Mouse (Mus musculus) limb, embryonic 12.5 days (tissue): ENCODE results near the gene Susd6. TPM values are rescaled to one million over a fixed set of nuclear protein-coding genes. Genes with fewer than 3 reads are reported as not detected.

ENCODE experiments used
- ATAC-seq: fragments of 200-750 bp; cut with Nextera tagmentation; 2 replicates; pipeline ENCODE4 v1.8.0; 2017; ENCODE audit warnings: low read depth, moderate TSS enrichment; ENCODE audit not compliant: insufficient number of reproducible peaks, insufficient read depth, low FRiP score, low TSS enrichment
- H3K27ac ChIP-seq: fragments of 300-500 bp; sonication (generic); 2 replicates; pipeline ENCODE4 v1.5.1; 2016; ENCODE audit warnings: mild to moderate bottlenecking, moderate library complexity
- H3K27me3 ChIP-seq: fragments of 300-500 bp; sonication (generic); 2 replicates; pipeline ENCODE4 v1.6.1; 2016; ENCODE audit warnings: mild to moderate bottlenecking, moderate library complexity
- H3K36me3 ChIP-seq: fragments of 300-500 bp; sonication (generic); 2 replicates; pipeline ENCODE4 v1.6.1; 2016; ENCODE audit warnings: mild to moderate bottlenecking, moderate library complexity
- H3K4me1 ChIP-seq: fragments of 300-500 bp; sonication (generic); replicated peaks from 2 replicates; pipeline ENCODE4 v1.6.1; 2016
- H3K4me2 ChIP-seq: fragments of 300-500 bp; sonication (generic); 2 replicates; pipeline ENCODE4 v1.6.1; 2016; ENCODE audit warnings: mild to moderate bottlenecking, moderate library complexity
- H3K4me3 ChIP-seq: fragments of 300-500 bp; sonication (generic); replicated peaks from 2 replicates; pipeline ENCODE4 v1.5.1; 2016; ENCODE audit warnings: mild to moderate bottlenecking
- H3K9ac ChIP-seq: fragments of 300-500 bp; sonication (generic); replicated peaks from 2 replicates; pipeline ENCODE4 v1.6.1; 2016; ENCODE audit warnings: mild to moderate bottlenecking, moderate library complexity
- H3K9me3 ChIP-seq: fragments of 300-500 bp; sonication (generic); 2 replicates; pipeline ENCODE4 v1.6.1; 2016; ENCODE audit warnings: mild to moderate bottlenecking, moderate library complexity
- WGBS: fragments of 180-500 bp; shearing (Covaris S2); methylation state at CpG from one replicate; pipeline ENCODE4 v1.1.7; 2016; 5-methylcytosine and 5-hydroxymethylcytosine counted together
- polyA plus RNA-seq: library from polyadenylated mRNA; unstranded; fragments of >200 nt; fragmentation: Nextera tagmentation; extraction: Ambion mirVana; gene quantifications from 2 replicates; pipeline ENCODE4 v1.2.1, GENCODE M21; 2016

The Susd6 gene
- polyA plus RNA-seq, result 14.1 and 16.6 TPM in 2 replicates

- peaks cover 13% of the 10 kb centered on the region for H3K4me1 ChIP-seq
- H3K4me3 ChIP-seq, result peak within 1 kb of the TSS; percentile 91
- H3K36me3 ChIP-seq, result no peaks in the 10 kb centered on the region
- 2% methylated on average over 53 of the region's 56 CpGs for WGBS
- peak within 1 kb of the TSS; percentile 98 for H3K27ac ChIP-seq
- ATAC-seq, result peak; percentile 96
- 0 out of 2 replicates have a peak, but pooled peaks cover 4% of the 10 kb centered on the region for H3K27me3 ChIP-seq
- H3K4me2 ChIP-seq, result peak within 1 kb of the TSS; percentile 70
- H3K9me3 ChIP-seq, result no peaks in the 10 kb centered on the region
- H3K9ac ChIP-seq, result peak within 1 kb of the TSS; percentile 90
These were observed at the start of gene Susd6 for GRCm38 (mm10) chr12:80789849-80790694. Gene Susd6 (plus strand): TSS chr12:80790510.

GRCm38 (mm10) chr12:80744614-80745013 lies 45.7 kb upstream of the Susd6 start:
- Histone ChIP-seq H3K27ac (no peak overlapping the region), H3K4me1 (no peaks in the 10 kb centered on the region), H3K4me3 (no peak overlapping the region), H3K4me2 (no peak overlapping the region), H3K27me3 (peaks cover 36% of the 10 kb centered on the region), H3K9me3 (no peaks in the 10 kb centered on the region), H3K9ac (no peak overlapping the region), H3K36me3 (no peaks in the 10 kb centered on the region)
- 96% methylated on average over 1 of the region's 1 CpGs for WGBS
- ATAC-seq, result no peak

GRCm38 (mm10) chr12:80746031-80746813 lies 44.1 kb upstream of the Susd6 start:
- Histone ChIP-seq H3K27me3 (peaks cover 23% of the 10 kb centered on the region), H3K4me1 (no peaks in the 10 kb centered on the region), H3K27ac (no peak overlapping the region), H3K4me3 (no peak overlapping the region), H3K4me2 (no peak overlapping the region), H3K36me3 (no peaks in the 10 kb centered on the region), H3K9ac (no peak overlapping the region), H3K9me3 (no peaks in the 10 kb centered on the region)
- no peak for ATAC-seq
- WGBS, result 61% methylated on average over 8 of the region's 8 CpGs

GRCm38 (mm10) chr12:80751556-80751955 lies 38.8 kb upstream of the Susd6 start:
- H3K4me1 ChIP-seq, result no peaks in the 10 kb centered on the region
- H3K27me3 ChIP-seq, result peaks cover 25% of the 10 kb centered on the region
- H3K4me2 ChIP-seq, result no peak overlapping the region
- no peak overlapping the region for H3K4me3 ChIP-seq
- H3K9ac ChIP-seq, result no peak overlapping the region
- no peak overlapping the region for H3K27ac ChIP-seq
- H3K9me3 ChIP-seq, result no peaks in the 10 kb centered on the region
- WGBS, result 88% methylated on average over 6 of the region's 6 CpGs
- H3K36me3 ChIP-seq, result no peaks in the 10 kb centered on the region
- no peak for ATAC-seq

- H3K4me3 ChIP-seq, result peak overlapping the region; percentile 53
- no peaks in the 10 kb centered on the region for H3K9me3 ChIP-seq
- under 1% methylated on average over 117 of the region's 122 CpGs for WGBS
- peak; percentile 60 for ATAC-seq
- H3K27me3 ChIP-seq, result peaks cover 71% of the 10 kb centered on the region
- H3K4me1 ChIP-seq, result peaks cover 30% of the 10 kb centered on the region
- H3K36me3 ChIP-seq, result no peaks in the 10 kb centered on the region
- H3K27ac ChIP-seq, result no peak overlapping the region
- H3K9ac ChIP-seq, result peak overlapping the region; percentile 48
- H3K4me2 ChIP-seq, result peak overlapping the region; percentile 84
These were observed 32.4 kb upstream of the Susd6 start for GRCm38 (mm10) chr12:80757751-80758558.

- no peaks in the 10 kb centered on the region for H3K9me3 ChIP-seq
- no peak overlapping the region for H3K27ac ChIP-seq
- H3K4me3 ChIP-seq, result peak overlapping the region; percentile 53
- H3K4me2 ChIP-seq, result peak overlapping the region; percentile 84
- ATAC-seq, result 0 out of 2 replicates have a peak, but pooled peaks have one; percentile 4
- no peaks in the 10 kb centered on the region for H3K36me3 ChIP-seq
- peak overlapping the region; percentile 48 for H3K9ac ChIP-seq
- peaks cover 30% of the 10 kb centered on the region for H3K4me1 ChIP-seq
- peaks cover 79% of the 10 kb centered on the region for H3K27me3 ChIP-seq
- 3% methylated on average over 90 of the region's 92 CpGs for WGBS
These were observed 31.5 kb upstream of the Susd6 start for GRCm38 (mm10) chr12:80758559-80759386.

- Histone ChIP-seq H3K4me2 (peak overlapping the region; percentile 84), H3K27ac (no peak overlapping the region), H3K36me3 (no peaks in the 10 kb centered on the region), H3K4me3 (peak overlapping the region; percentile 53), H3K9ac (peak overlapping the region; percentile 48; the same call in 1 of the 2 replicates), H3K27me3 (peaks cover 79% of the 10 kb centered on the region), H3K9me3 (no peaks in the 10 kb centered on the region), H3K4me1 (peaks cover 30% of the 10 kb centered on the region)
- 9% methylated on average over 13 of the region's 13 CpGs for WGBS
- ATAC-seq, result no peak
These were observed 31.0 kb upstream of the Susd6 start for GRCm38 (mm10) chr12:80759387-80759712.

- peak overlapping the region; percentile 47; the same call in 1 of the 2 replicates for H3K9ac ChIP-seq
- H3K27ac ChIP-seq, result no peak overlapping the region
These were observed 30.5 kb upstream of the Susd6 start for GRCm38 (mm10) chr12:80759713-80760395.

GRCm38 (mm10) chr12:80760396-80760801 lies 29.9 kb upstream of the Susd6 start, which contains the start of gene Ccdc177:
Gene Ccdc177 (minus strand): TSS chr12:80760687.
- Histone ChIP-seq H3K4me3 (peak within 1 kb of the TSS; percentile 53), H3K9me3 (no peaks in the 10 kb centered on the region), H3K4me1 (peaks cover 30% of the 10 kb centered on the region), H3K4me2 (peak within 1 kb of the TSS; percentile 84), H3K27me3 (peaks cover 73% of the 10 kb centered on the region), H3K27ac (no peak within 1 kb of the TSS), H3K9ac (peak within 1 kb of the TSS; percentile 47; the same call in 1 of the 2 replicates), H3K36me3 (no peaks in the 10 kb centered on the region)
- peak; percentile 44; the same call in 1 of the 2 replicates for ATAC-seq
- WGBS, result under 1% methylated on average over 24 of the region's 24 CpGs

More at GRCm38 (mm10) chr12:80759713-80760395, 30.5 kb upstream of the Susd6 start:
- no peak for ATAC-seq
- Histone ChIP-seq H3K4me3 (peak overlapping the region; percentile 53), H3K4me1 (peaks cover 30% of the 10 kb centered on the region), H3K27me3 (peaks cover 78% of the 10 kb centered on the region), H3K36me3 (no peaks in the 10 kb centered on the region), H3K4me2 (peak overlapping the region; percentile 84), H3K9me3 (no peaks in the 10 kb centered on the region)
- WGBS, result 1% methylated on average over 22 of the region's 22 CpGs
